Mouse (Mus musculus) stomach, adult 2 months (tissue): ENCODE results near the gene Polr3e. TPM values are rescaled to one million over a fixed set of nuclear protein-coding genes. Genes with fewer than 3 reads are reported as not detected.

ENCODE experiments used
- polyA plus RNA-seq: library from polyadenylated mRNA; depleted of rRNA; stranded (reverse); fragments of >200 nt; gene quantifications from 2 replicates; pipeline ENCODE4 v1.2.3, GENCODE M21; 2012; rRNA removed

Gene Polr3e
- polyA plus RNA-seq = 6.7 and 6.9 TPM in 2 replicates

GRCm38 (mm10) chr7:120917592-120918461, at the start of gene Polr3e:
TSS of gene Polr3e (plus strand) at chr7:120917744.

DNA sequence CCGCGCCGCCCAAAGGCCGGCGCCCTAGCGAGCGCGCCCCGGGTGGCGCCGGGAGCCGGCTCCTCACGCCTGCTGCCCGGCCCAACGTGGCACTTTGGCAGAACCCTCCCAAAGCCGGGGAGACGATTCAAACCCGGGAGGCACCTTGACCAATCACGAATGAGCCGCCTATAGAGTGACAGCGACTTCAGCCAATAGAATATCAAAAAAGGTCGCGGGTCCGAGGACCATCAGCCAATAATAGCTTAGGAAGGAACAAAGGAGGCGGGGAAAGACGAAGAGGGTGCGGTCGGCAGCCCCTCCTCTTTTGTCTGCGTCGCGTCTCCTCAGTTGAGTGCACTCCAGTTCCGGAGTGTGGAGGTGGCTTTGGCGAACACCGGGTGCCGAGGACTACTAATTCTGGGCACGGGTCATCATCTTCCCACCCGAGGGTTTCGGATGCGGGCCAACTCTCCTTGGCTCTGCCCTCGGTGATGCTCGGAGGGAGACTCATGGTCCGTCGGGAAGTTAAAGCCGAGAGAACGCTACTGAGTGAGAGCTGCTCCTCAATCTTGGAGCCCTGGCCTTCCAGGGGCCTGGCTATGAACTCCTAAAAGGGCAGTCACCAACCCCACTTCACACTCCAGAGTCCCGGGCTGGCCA, 64.8 kb downstream of the Polr3e start, which contains the start of the genes Cdr2 and Mfsd13b:
Gene Cdr2, minus strand, starts transcription at position 113 of the 642 bp plus-strand sequence.
Gene Mfsd13b, plus strand, starts transcription at position 310 of the 642 bp plus-strand sequence.

Other genes with a start within 250 kb of the Polr3e start
- not detected in 2 replicates for gene Pdzd9, start 247.4 kb upstream of the Polr3e start, polyA plus RNA-seq
- 6.2 and 10.4 TPM in 2 replicates for gene Mosmo, start 240.1 kb upstream of the Polr3e start, polyA plus RNA-seq
- 0.10 and 0.35 TPM in 2 replicates for gene Vwa3a, start 178.4 kb upstream of the Polr3e start, polyA plus RNA-seq
- not detected in 2 replicates for gene Gm5737, start 105.4 kb upstream of the Polr3e start, polyA plus RNA-seq
- gene Eef2k, start 74.9 kb upstream of the Polr3e start, polyA plus RNA-seq = 9.4 and 13.1 TPM in 2 replicates
- 4.5 and 8.5 TPM in 2 replicates for gene Cdr2, start 64.6 kb downstream of the Polr3e start, polyA plus RNA-seq
- 0.13 and 0.23 TPM in 2 replicates for gene Mfsd13b, start 64.8 kb downstream of the Polr3e start, polyA plus RNA-seq
- gene Mettl9, start 116.7 kb downstream of the Polr3e start, polyA plus RNA-seq = 7.1 and 20.9 TPM in 2 replicates
- 0.10 and 0.19 TPM in 2 replicates for gene Igsf6, start 156.8 kb downstream of the Polr3e start, polyA plus RNA-seq
- 0.02 and 0.11 TPM in 2 replicates for gene Otoa, start 163.9 kb downstream of the Polr3e start, polyA plus RNA-seq